ENCODE assay signal across 27 mouse cellular contexts in genomic region chr7:126220611-126221010, GRCm38 (mm10).
"Had no signal": no experiment of that assay in that cellular context is flagged by ENCODE, and none has a peak within 500 bp of the region (broad histone marks: within the 10 kb centered on the region; RNA-seq: fewer than 3 reads in every experiment).

No protein-coding gene starts in this region.

- H3K36me3 ChIP-seq: heart, embryonic 10.5 days; heart, embryonic 12.5 days; hindbrain, embryonic 10.5 days; hindbrain, embryonic 12.5 days; intestine, embryonic 15.5 days; limb, embryonic 10.5 days; limb, embryonic 12.5 days; liver, embryonic 13.5 days; liver, embryonic 15.5 days had no signal

- ATAC-seq: hindbrain, embryonic 16.5 days; inflammation-experienced regulatory T-cells, adult 6 months; intestine, embryonic 15.5 days; intestine, postnatal 0 days had no signal

- H3K27me3 ChIP-seq: hindbrain, embryonic 12.5 days; intestine, embryonic 15.5 days; limb, embryonic 12.5 days; liver, embryonic 13.5 days had no signal

- H3K4me1 ChIP-seq: hindbrain, embryonic 12.5 days; intestine, embryonic 15.5 days; limb, embryonic 10.5 days; limb, embryonic 12.5 days; liver, embryonic 13.5 days; liver, embryonic 15.5 days had no signal

- DNase-seq: gastrocnemius, adult 2 months; gastrocnemius, postnatal 10 days; gastrocnemius, postnatal 25 days; heart, adult 18-20 months; heart, postnatal 10 days; heart, postnatal 4 days; kidney, adult 18-20 months; kidney, adult 8-10 months; kidney, postnatal 10 days; kidney, postnatal 25 days; kidney, postnatal 4 days; liver; liver, embryonic 13.5 days had no signal

- H3K4me3 ChIP-seq: gastrocnemius, adult 2 months; heart, embryonic 10.5 days; heart, embryonic 12.5 days; hindbrain, embryonic 10.5 days; hindbrain, embryonic 12.5 days; intestine, embryonic 15.5 days; layer of hippocampus, adult 2 months; left cerebral cortex, adult 2 months; limb, embryonic 10.5 days; limb, embryonic 12.5 days; liver, embryonic 13.5 days; liver, embryonic 15.5 days had no signal

- H3K9me3 ChIP-seq: heart, embryonic 10.5 days; hindbrain, embryonic 10.5 days; hindbrain, embryonic 12.5 days; intestine, embryonic 15.5 days; limb, embryonic 10.5 days; limb, embryonic 12.5 days; liver, embryonic 13.5 days; liver, embryonic 15.5 days had no signal

- H3K27ac ChIP-seq: gastrocnemius, adult 2 months; heart, embryonic 10.5 days; hindbrain, embryonic 10.5 days; hindbrain, embryonic 12.5 days; hindbrain, embryonic 14.5 days; intestine, embryonic 15.5 days; layer of hippocampus, adult 2 months; left cerebral cortex, adult 2 months; limb, embryonic 10.5 days; limb, embryonic 12.5 days; liver, embryonic 13.5 days; liver, embryonic 15.5 days had no signal
